Mouse (Mus musculus) embryonic facial prominence, embryonic 12.5 days (tissue): ENCODE results near the gene Dusp23. TPM values are rescaled to one million over a fixed set of nuclear protein-coding genes. Genes with fewer than 3 reads are reported as not detected.

ENCODE experiments used
- ATAC-seq: fragments of 200-750 bp; cut with Nextera tagmentation; 2 replicates; pipeline ENCODE4 v1.8.0; 2017; ENCODE audit not compliant: insufficient number of reproducible peaks, insufficient read depth, low FRiP score, low TSS enrichment
- H3K27ac ChIP-seq: fragments of 300-500 bp; sonication (generic); 2 replicates; pipeline ENCODE4 v1.5.1; 2016; ENCODE audit warnings: mild to moderate bottlenecking
- H3K27me3 ChIP-seq: fragments of 300-500 bp; sonication (generic); 2 replicates; pipeline ENCODE4 v1.6.1; 2016; ENCODE audit warnings: mild to moderate bottlenecking, moderate library complexity
- H3K36me3 ChIP-seq: fragments of 300-500 bp; sonication (generic); 2 replicates; pipeline ENCODE4 v1.6.1; 2016; ENCODE audit warnings: mild to moderate bottlenecking
- H3K4me1 ChIP-seq: fragments of 300-500 bp; sonication (generic); 2 replicates; pipeline ENCODE4 v1.6.1; 2016
- H3K4me2 ChIP-seq: fragments of 300-500 bp; sonication (generic); replicated peaks from 2 replicates; pipeline ENCODE4 v1.6.1; 2016; ENCODE audit warnings: mild to moderate bottlenecking, moderate library complexity
- H3K4me3 ChIP-seq: fragments of 300-500 bp; sonication (generic); 2 replicates; pipeline ENCODE4 v1.5.1; 2016; ENCODE audit warnings: mild to moderate bottlenecking
- H3K9ac ChIP-seq: fragments of 300-500 bp; sonication (generic); 2 replicates; pipeline ENCODE4 v1.6.1; 2016; ENCODE audit warnings: mild to moderate bottlenecking, moderate library complexity
- H3K9me3 ChIP-seq: fragments of 300-500 bp; sonication (generic); 2 replicates; pipeline ENCODE4 v1.6.1; 2016; ENCODE audit warnings: mild to moderate bottlenecking, moderate library complexity
- WGBS: fragments of 180-500 bp; shearing (Covaris S2); methylation state at CpG from one replicate; pipeline ENCODE4 v1.1.7; 2016; 5-methylcytosine and 5-hydroxymethylcytosine counted together
- polyA plus RNA-seq: library from polyadenylated mRNA; unstranded; fragments of >200 nt; fragmentation: Nextera tagmentation; extraction: Ambion mirVana; gene quantifications from 2 replicates; pipeline ENCODE4 v1.2.1, GENCODE M21; 2016

Dusp23 gene
- polyA plus RNA-seq, 1 experiment from 2014 or later, result 9.4 TPM

DNA sequence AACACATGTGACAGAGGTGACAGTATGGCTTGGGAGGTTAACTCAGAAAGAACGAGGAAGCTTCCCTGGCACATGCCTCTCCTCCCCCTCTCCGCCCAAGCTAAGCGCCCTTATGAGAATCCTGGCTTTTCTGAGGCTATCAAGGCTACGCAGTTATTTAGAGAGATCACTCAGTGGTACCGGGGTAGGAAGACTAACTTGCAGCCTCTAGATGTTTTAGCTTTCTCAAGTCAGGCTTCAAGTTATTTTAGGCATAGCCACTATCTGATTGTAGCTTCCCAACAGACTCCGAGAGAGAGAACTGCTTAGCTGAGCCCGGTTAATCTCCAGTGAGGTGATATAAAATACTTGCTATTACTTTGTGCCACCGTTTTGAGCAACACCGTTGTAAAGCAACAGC lies 16.6 kb upstream of the Dusp23 start:
- WGBS, result 85% methylated on average over 9 of the region's 9 CpGs

DNA sequence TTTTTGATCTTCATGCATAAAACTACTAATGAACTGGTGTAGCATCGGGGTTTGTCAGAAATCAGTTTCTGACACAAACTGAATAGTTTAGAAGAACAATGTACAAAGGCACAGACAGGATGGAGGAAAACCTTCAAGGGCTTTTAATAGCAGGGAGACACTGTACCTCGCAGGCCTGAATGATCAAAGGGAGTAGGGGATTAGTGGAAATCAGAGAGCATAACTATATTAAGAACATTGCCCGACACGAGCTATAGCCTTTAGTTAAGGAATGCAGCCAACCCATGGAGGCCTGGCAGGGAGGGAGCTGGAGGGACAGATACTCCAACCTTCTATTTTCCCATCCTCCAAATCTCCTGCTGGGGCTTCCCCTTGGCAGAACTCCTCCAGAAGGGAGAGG lies 14.5 kb upstream of the Dusp23 start:
- no peaks in the 10 kb centered on the region for H3K27me3 ChIP-seq
- no peaks in the 10 kb centered on the region for H3K36me3 ChIP-seq
- H3K4me1 ChIP-seq, result no peaks in the 10 kb centered on the region; the same call in 1 of the 2 replicates
- no peak overlapping the region for H3K4me2 ChIP-seq
- H3K9me3 ChIP-seq, result no peaks in the 10 kb centered on the region
- no peak overlapping the region for H3K27ac ChIP-seq
- H3K4me3 ChIP-seq, result no peak overlapping the region
- 21% methylated on average over 4 of the region's 4 CpGs for WGBS
- no peak overlapping the region for H3K9ac ChIP-seq
- ATAC-seq, result no peak

More for the DNA sequence above, 16.6 kb upstream of the Dusp23 start:
- Histone ChIP-seq H3K4me1 (no peaks in the 10 kb centered on the region; the same call in 1 of the 2 replicates), H3K4me2 (no peak overlapping the region), H3K27me3 (no peaks in the 10 kb centered on the region), H3K9ac (no peak overlapping the region), H3K27ac (no peak overlapping the region), H3K36me3 (no peaks in the 10 kb centered on the region), H3K9me3 (no peaks in the 10 kb centered on the region), H3K4me3 (no peak overlapping the region)
- no peak for ATAC-seq

DNA sequence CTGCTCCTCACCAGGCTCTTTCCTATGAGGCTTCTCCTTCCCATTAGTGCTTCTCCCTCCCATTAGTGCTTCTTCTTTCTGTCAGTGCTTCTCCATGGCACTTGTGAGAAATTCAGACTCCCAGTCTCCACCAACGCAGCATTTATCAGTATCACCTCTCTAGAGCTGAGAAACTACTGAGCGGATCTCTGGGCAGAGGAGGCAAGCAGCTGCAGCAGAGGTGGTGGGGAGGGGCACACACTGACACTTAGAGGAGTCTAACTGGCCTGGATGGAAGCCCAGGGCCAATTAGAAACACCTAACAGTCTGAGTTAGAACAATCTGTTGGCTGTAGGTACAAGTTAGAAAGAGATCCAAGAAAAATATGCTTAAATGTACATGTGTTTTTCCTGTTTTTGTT lies 6.0 kb upstream of the Dusp23 start:
- no peaks in the 10 kb centered on the region for H3K4me1 ChIP-seq
- no peak for ATAC-seq
- WGBS, result 70% methylated on average over 2 of the region's 2 CpGs
- H3K4me3 ChIP-seq, result no peak overlapping the region
- no peaks in the 10 kb centered on the region for H3K36me3 ChIP-seq
- H3K4me2 ChIP-seq, result no peak overlapping the region
- H3K27ac ChIP-seq, result no peak overlapping the region
- no peak overlapping the region for H3K9ac ChIP-seq
- no peaks in the 10 kb centered on the region for H3K27me3 ChIP-seq
- no peaks in the 10 kb centered on the region for H3K9me3 ChIP-seq

DNA sequence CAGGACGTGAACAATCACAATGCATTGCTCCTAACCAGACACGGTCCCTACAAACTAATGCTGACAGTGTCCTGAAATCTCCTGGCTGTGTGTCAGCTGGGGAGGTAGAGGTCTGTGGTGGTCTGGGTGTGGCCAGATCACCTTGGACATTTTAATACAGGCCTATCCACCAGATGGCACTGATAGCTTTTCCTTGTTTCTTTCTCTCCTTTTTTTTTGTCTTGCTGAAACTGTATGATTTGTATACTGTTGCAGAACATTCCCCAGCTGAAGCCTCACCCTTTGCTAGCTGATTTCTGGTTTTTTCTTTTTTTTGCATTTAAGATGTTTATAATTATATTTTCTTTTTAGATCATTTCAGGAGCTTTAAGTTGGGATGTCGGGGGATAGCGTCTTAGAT lies 5.0 kb upstream of the Dusp23 start:
- 69% methylated on average over 4 of the region's 4 CpGs for WGBS
- H3K9ac ChIP-seq, result no peak overlapping the region
- H3K4me2 ChIP-seq, result no peak overlapping the region
- H3K4me1 ChIP-seq, result no peaks in the 10 kb centered on the region
- H3K4me3 ChIP-seq, result no peak overlapping the region
- H3K27me3 ChIP-seq, result no peaks in the 10 kb centered on the region
- no peak overlapping the region for H3K27ac ChIP-seq
- no peaks in the 10 kb centered on the region for H3K9me3 ChIP-seq
- no peaks in the 10 kb centered on the region for H3K36me3 ChIP-seq
- ATAC-seq, result no peak

DNA sequence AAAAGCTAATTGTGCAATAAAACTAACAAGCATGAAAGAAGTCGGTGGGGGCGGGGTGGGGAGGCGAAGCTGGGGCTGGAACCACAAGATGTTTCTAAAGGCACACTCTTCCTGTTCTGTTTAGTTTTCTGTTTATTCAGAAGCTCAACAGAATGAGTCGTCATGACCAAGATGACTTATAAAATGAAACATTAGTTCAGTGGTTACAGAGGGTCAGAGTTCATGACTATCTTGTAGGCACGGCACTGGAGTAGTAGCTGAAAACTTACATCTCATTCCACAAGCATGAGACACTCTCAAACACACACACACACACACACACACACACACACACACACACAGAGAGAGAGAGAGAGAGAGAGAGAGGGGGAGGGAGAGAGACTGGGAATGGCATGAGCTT lies 3.5 kb upstream of the Dusp23 start:
- Histone ChIP-seq H3K9me3 (no peaks in the 10 kb centered on the region), H3K27ac (no peak overlapping the region), H3K27me3 (no peaks in the 10 kb centered on the region), H3K4me3 (no peak overlapping the region), H3K4me1 (no peaks in the 10 kb centered on the region), H3K4me2 (no peak overlapping the region), H3K9ac (no peak overlapping the region), H3K36me3 (no peaks in the 10 kb centered on the region)
- WGBS, result 88% methylated on average over 5 of the region's 5 CpGs
- no peak for ATAC-seq

DNA sequence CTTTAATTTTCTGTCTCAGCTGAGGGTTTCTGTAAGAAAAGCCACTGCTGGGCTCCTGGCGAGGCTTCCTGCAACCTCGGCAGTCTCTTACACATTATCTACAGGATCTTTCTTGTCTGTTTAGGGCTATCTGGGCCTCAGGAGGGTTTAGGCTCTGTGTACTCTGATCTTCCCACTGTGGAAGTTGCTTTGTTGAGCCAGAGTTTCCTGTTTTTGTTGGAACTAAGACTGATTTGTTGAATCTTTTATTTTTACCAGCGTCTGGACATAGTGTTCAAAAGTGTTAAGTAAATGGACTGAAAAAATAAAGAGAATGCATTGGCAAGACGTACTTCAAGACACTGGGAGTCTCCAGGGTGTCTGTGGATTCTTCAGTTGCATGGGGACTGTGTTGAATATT lies 2.5 kb upstream of the Dusp23 start:
- H3K9ac ChIP-seq, result no peak overlapping the region
- H3K4me1 ChIP-seq, result no peaks in the 10 kb centered on the region
- 61% methylated on average over 4 of the region's 4 CpGs for WGBS
- H3K27me3 ChIP-seq, result no peaks in the 10 kb centered on the region
- no peaks in the 10 kb centered on the region for H3K36me3 ChIP-seq
- ATAC-seq, result no peak
- no peaks in the 10 kb centered on the region for H3K9me3 ChIP-seq
- H3K27ac ChIP-seq, result no peak overlapping the region
- H3K4me2 ChIP-seq, result no peak overlapping the region
- no peak overlapping the region for H3K4me3 ChIP-seq

DNA sequence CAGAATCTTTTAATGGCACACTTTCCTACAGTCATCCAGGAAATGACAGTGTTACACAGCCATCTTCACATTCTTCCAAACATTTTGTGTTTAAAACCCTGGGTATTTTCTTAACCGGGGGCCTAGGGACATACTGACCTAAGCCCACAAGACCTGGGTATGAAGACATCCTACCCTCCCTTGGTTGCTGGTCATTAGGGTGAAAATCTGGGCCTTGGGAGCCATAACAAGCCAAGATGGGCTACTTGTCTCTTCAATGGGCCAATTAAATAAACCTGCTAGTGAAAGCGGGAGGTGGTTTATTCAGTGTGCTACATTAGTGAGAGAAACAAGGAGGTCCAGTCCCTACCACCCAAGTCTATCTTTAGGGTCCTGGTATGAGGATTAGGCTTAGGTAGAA lies 1.4 kb upstream of the Dusp23 start:
- Histone ChIP-seq H3K36me3 (no peaks in the 10 kb centered on the region), H3K4me2 (no peak overlapping the region)
- ATAC-seq, result no peak

DNA sequence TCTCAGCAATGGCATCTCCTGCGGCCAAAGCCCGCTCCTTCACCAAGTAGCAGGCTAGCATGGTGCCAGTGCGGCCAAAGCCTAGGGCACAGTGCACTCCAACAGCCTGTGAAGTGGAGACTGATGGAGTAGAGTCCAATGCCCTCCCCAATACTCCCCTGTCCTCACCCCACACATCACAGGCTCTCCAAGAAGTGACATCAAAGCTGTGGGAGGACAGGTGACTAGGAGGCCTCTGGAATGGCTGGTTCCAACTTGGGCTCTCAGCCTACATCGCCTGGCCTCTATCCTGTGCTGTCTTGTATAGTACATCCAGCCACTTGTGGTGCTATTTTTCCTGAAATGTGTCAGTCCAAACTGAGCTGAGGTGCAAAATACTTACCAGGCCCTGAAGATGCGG lies 1.0 kb downstream of the Dusp23 start:
- H3K4me1 ChIP-seq, result peaks cover 9% of the 10 kb centered on the region
- no peak overlapping the region for H3K9ac ChIP-seq
- 89% methylated on average over 5 of the region's 5 CpGs for WGBS
- no peaks in the 10 kb centered on the region for H3K36me3 ChIP-seq
- H3K9me3 ChIP-seq, result no peaks in the 10 kb centered on the region
- no peak for ATAC-seq
- no peak overlapping the region for H3K4me2 ChIP-seq
- H3K27ac ChIP-seq, result no peak overlapping the region
- H3K4me3 ChIP-seq, result no peak overlapping the region
- no peaks in the 10 kb centered on the region for H3K27me3 ChIP-seq

More for the DNA sequence above, 1.4 kb upstream of the Dusp23 start:
- Histone ChIP-seq H3K4me3 (no peak overlapping the region), H3K9me3 (no peaks in the 10 kb centered on the region), H3K9ac (no peak overlapping the region), H3K27ac (no peak overlapping the region), H3K4me1 (peaks cover 9% of the 10 kb centered on the region), H3K27me3 (no peaks in the 10 kb centered on the region)
- WGBS, result 86% methylated on average over 2 of the region's 2 CpGs

DNA sequence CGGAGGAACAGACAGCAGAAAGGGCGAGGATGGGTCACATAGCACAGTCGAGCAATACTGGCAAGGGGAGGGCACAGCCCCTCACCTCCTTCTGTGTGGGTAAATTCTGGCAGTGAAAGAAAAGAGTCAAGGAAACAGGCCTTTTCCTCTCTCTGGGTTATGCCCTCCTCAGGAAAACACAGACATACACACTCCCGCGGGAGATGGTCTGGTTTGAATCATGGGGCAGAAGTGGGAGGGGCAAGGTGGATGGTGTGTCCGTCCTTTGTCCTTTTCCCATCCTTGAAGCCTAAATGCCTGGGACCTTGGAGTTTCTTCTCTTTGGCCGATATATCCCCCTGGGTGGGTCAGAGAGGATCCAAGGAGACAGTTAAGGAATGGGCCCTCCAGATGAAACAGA lies 2.9 kb downstream of the Dusp23 start:
- ATAC-seq, result no peak
- WGBS, result 23% methylated on average over 7 of the region's 7 CpGs
- Histone ChIP-seq H3K9ac (no peak overlapping the region), H3K4me2 (no peak overlapping the region), H3K27me3 (no peaks in the 10 kb centered on the region), H3K4me1 (peaks cover 9% of the 10 kb centered on the region), H3K4me3 (no peak overlapping the region), H3K36me3 (no peaks in the 10 kb centered on the region), H3K27ac (no peak overlapping the region), H3K9me3 (no peaks in the 10 kb centered on the region)

DNA sequence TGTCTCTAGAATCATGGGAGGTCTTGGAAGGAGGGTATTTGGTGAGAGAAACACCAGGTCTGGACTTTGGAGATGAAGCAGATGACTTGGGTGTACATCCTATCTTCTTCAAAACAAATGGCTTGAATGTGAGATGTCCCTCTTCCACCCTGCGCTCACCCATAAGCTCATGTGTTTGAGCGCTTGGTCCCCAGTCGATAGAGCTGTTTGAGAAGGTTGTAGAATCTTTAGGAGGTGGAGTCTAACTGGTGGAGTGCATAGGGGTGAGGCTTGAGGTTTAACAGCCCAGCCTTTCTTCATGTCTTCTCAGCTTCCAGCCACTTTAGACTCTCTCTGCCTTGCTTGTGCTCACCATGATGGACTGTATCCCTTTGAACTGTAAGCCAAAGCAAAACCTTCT lies 6.5 kb downstream of the Dusp23 start:
- no peak overlapping the region for H3K9ac ChIP-seq
- H3K4me2 ChIP-seq, result no peak overlapping the region
- no peak overlapping the region for H3K4me3 ChIP-seq
- no peaks in the 10 kb centered on the region for H3K9me3 ChIP-seq
- peaks cover 9% of the 10 kb centered on the region for H3K4me1 ChIP-seq
- H3K27ac ChIP-seq, result no peak overlapping the region
- WGBS, result 92% methylated on average over 3 of the region's 3 CpGs
- no peaks in the 10 kb centered on the region for H3K36me3 ChIP-seq
- no peaks in the 10 kb centered on the region for H3K27me3 ChIP-seq
- no peak for ATAC-seq

DNA sequence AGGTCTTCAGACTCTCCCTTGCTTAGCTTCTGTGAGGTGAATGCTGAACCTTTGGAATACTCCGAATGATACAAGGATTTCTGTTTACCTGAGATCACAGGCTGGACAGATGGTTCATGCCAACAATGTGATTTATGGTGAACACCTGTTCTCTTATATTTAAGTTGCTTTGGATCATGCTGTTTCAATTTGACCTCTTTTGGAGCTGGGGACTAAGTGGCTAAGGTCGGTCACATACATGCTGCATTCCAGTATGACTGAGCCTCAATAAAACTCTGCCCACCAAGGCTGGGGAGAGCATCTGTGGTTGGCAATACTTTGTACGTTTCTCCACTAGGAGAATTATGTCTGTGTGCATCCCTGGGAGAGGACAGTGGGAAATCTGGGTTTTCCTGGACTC lies 8.7 kb downstream of the Dusp23 start:
- Histone ChIP-seq H3K27ac (no peak overlapping the region), H3K4me1 (no peaks in the 10 kb centered on the region), H3K9ac (no peak overlapping the region), H3K36me3 (no peaks in the 10 kb centered on the region), H3K4me3 (no peak overlapping the region), H3K27me3 (no peaks in the 10 kb centered on the region), H3K9me3 (no peaks in the 10 kb centered on the region), H3K4me2 (no peak overlapping the region)
- WGBS, result 76% methylated on average over 3 of the region's 3 CpGs
- ATAC-seq, result no peak

DNA sequence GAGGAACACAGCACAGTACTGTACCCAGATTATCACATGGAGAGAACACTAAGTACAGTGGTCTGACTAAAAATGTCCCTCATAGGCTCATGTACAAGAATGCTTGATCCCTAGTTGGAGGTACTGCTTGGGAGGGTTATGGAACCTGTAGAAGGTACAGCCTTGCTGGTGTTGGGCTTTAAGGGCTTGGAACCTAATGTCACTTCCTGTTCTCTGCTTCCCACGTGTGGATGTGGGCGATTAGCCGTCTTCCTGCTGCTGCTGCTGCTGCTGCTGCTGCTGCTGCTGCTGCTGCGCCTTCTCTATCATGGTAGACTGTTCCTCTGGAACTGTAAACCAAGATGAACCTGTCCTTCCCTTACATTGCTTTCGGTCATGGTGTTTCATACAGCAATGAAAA lies 9.2 kb downstream of the Dusp23 start:
- no peak for ATAC-seq
- Histone ChIP-seq H3K4me1 (no peaks in the 10 kb centered on the region), H3K4me3 (no peak overlapping the region), H3K27ac (no peak overlapping the region), H3K9ac (no peak overlapping the region), H3K4me2 (no peak overlapping the region), H3K36me3 (no peaks in the 10 kb centered on the region), H3K27me3 (no peaks in the 10 kb centered on the region), H3K9me3 (no peaks in the 10 kb centered on the region)
- 62% methylated on average over 5 of the region's 5 CpGs for WGBS

DNA sequence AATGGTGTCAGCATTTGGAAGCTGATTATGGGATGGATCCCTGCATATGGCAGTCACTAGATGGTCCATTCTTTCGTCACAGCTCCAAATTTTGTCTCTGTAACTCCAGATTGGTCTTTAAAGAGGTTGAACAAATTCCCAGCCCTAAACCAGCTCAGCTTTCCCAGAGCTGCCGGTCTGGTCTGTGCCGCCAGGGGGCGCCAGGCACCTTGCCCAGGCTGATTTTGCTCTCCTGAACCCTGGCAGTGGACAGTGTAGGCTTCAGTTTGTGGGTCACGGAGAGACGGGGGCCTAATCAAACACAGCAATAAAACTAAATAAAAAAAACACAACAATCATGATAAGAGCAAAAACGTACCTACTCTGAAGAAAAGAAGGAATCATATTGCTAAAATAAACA lies 13.5 kb downstream of the Dusp23 start:
- Histone ChIP-seq H3K4me3 (no peak overlapping the region), H3K9ac (no peak overlapping the region), H3K27ac (no peak overlapping the region), H3K4me2 (no peak overlapping the region), H3K9me3 (no peaks in the 10 kb centered on the region), H3K27me3 (no peaks in the 10 kb centered on the region), H3K4me1 (peaks cover 16% of the 10 kb centered on the region), H3K36me3 (no peaks in the 10 kb centered on the region)
- no peak for ATAC-seq
- WGBS, result 18% methylated on average over 7 of the region's 7 CpGs
